Mouse (Mus musculus): Measurements from ENCODE around the gene Asb1. TPM values are rescaled to one million over a fixed set of nuclear protein-coding genes. Genes with fewer than 3 reads are reported as not detected.
A peak's percentile ranks its signal among the peaks of the same experiment; 100 is the strongest.

Gene Asb1
- total RNA-seq, 2 experiments from 2014 or later = 16.1 to 17.3 TPM

GRCm38 (mm10) chr1:91600671-91601361 lies 60.5 kb downstream of the Asb1 start:
- DNase-seq (ENCODE audit: low spot score) = peak; percentile 38
- intact Hi-C loops (cut with DNase I) = loop anchor here (2.0 kb wide), 1 partner anchor 274 kb away; no protein-coding TSS in a partner anchor

- DNase-seq (ENCODE audit: low spot score) = no peak
- intact Hi-C loops (cut with DNase I) = loop anchor here (2.0 kb wide), 1 partner anchor 273 kb away; no protein-coding TSS in a partner anchor
Measured at GRCm38 (mm10) chr1:91601362-91602096, 61.2 kb downstream of the Asb1 start.

- intact Hi-C loops (cut with DNase I) = no loop called here
Measured at GRCm38 (mm10) chr1:91605632-91606031, 65.3 kb downstream of the Asb1 start.

GRCm38 (mm10) chr1:91606701-91607100 lies 66.4 kb downstream of the Asb1 start:
- intact Hi-C loops (cut with DNase I) = no loop called here

More at GRCm38 (mm10) chr1:91605632-91606031, 65.3 kb downstream of the Asb1 start:
- no peak for DNase-seq (ENCODE audit: low spot score)

GRCm38 (mm10) chr1:91607141-91607540 lies 66.8 kb downstream of the Asb1 start:
- no peak for DNase-seq (ENCODE audit: low spot score)
- intact Hi-C loops (cut with DNase I) = no loop called here

More at GRCm38 (mm10) chr1:91606701-91607100, 66.4 kb downstream of the Asb1 start:
- DNase-seq (ENCODE audit: low spot score) = no peak

Other genes starting within 250 kb of the Asb1 start
- gene Scly, start 242.2 kb upstream of the Asb1 start, total RNA-seq (2021) = 10 to 100 TPM; 17.7 to 18.8 TPM
- under 1 TPM in 1 of 2 experiments, not detected in 1; 0.05 TPM for gene Espnl, start 218.5 kb upstream of the Asb1 start, total RNA-seq (2021)
- gene Klhl30, start 189.5 kb upstream of the Asb1 start, total RNA-seq (2021) = 10 to 100 TPM; 46.3 to 52.0 TPM
- under 1 TPM in 1 of 2 experiments, not detected in 1; 0.26 TPM for gene Erfe, start 174.1 kb upstream of the Asb1 start, total RNA-seq (2021)
- 10 to 100 TPM; 41.3 to 48.1 TPM for gene Ilkap, start 141.7 kb upstream of the Asb1 start, total RNA-seq (2021)
- gene Hes6, start 126.5 kb upstream of the Asb1 start, total RNA-seq (2021) = 10 to 100 TPM; 16.6 to 18.3 TPM
- 10 to 100 TPM in 1 of 2 experiments, 1 to 10 TPM in 1; 2.1 to 11.7 TPM for gene Per2, start 81.2 kb upstream of the Asb1 start, total RNA-seq (2021)
- 1 to 10 TPM; 5.7 to 5.9 TPM for gene Traf3ip1, start 45.9 kb upstream of the Asb1 start, total RNA-seq (2021)

Measured in heart, postnatal 25 days (tissue).